Mouse (Mus musculus) layer of hippocampus, adult 9-10 months (tissue): ENCODE results near the gene Pdss2.

ENCODE experiments used
- DNase-seq: peaks from one replicate; pipeline ENCODE4 v3.0.0; 2022; ENCODE audit warnings: low spot score

Pdss2 gene

GRCm38 (mm10) chr10:43312658-43313417 is 91.6 kb downstream of the Pdss2 start:
- DNase-seq: no peak

GRCm38 (mm10) chr10:43315228-43315627 is 93.9 kb downstream of the Pdss2 start:
- no peak for DNase-seq

- no peak for DNase-seq
These were observed 96.2 kb downstream of the Pdss2 start for GRCm38 (mm10) chr10:43317327-43317951.

- DNase-seq: no peak
These were observed 99.7 kb downstream of the Pdss2 start for GRCm38 (mm10) chr10:43321019-43321418.

GRCm38 (mm10) chr10:43322446-43323178 is 101.3 kb downstream of the Pdss2 start:
- DNase-seq: peak; percentile 8

GRCm38 (mm10) chr10:43323386-43323785 is 102.1 kb downstream of the Pdss2 start:
- no peak for DNase-seq

GRCm38 (mm10) chr10:43329813-43330212 is 108.5 kb downstream of the Pdss2 start:
- DNase-seq: no peak

GRCm38 (mm10) chr10:43330691-43331090 is 109.4 kb downstream of the Pdss2 start:
- no peak for DNase-seq

- DNase-seq: no peak
These were observed 110.8 kb downstream of the Pdss2 start for GRCm38 (mm10) chr10:43331931-43332701.

GRCm38 (mm10) chr10:43335874-43336273 is 114.6 kb downstream of the Pdss2 start:
- no peak for DNase-seq

GRCm38 (mm10) chr10:43337110-43337509 is 115.8 kb downstream of the Pdss2 start:
- no peak for DNase-seq

- DNase-seq: no peak
These were observed 118.5 kb downstream of the Pdss2 start for GRCm38 (mm10) chr10:43339811-43340210.

GRCm38 (mm10) chr10:43349718-43350117 is 128.4 kb downstream of the Pdss2 start:
- no peak for DNase-seq

GRCm38 (mm10) chr10:43357884-43358283 is 136.6 kb downstream of the Pdss2 start:
- DNase-seq: no peak

GRCm38 (mm10) chr10:43362947-43363346 is 141.7 kb downstream of the Pdss2 start:
- DNase-seq: no peak

- DNase-seq: no peak
These were observed 142.2 kb downstream of the Pdss2 start for GRCm38 (mm10) chr10:43363431-43363851.

- no peak for DNase-seq
These were observed 144.6 kb downstream of the Pdss2 start for GRCm38 (mm10) chr10:43365909-43366308.

- DNase-seq: no peak
These were observed 147.3 kb downstream of the Pdss2 start for GRCm38 (mm10) chr10:43368611-43369010.

GRCm38 (mm10) chr10:43372315-43372714 is 151.0 kb downstream of the Pdss2 start:
- DNase-seq: no peak

- DNase-seq: no peak
These were observed 151.7 kb downstream of the Pdss2 start for GRCm38 (mm10) chr10:43373035-43373434.

GRCm38 (mm10) chr10:43373666-43374065 is 152.4 kb downstream of the Pdss2 start:
- no peak for DNase-seq

GRCm38 (mm10) chr10:43375286-43375685 is 154.0 kb downstream of the Pdss2 start:
- DNase-seq: no peak
